Mouse (Mus musculus): ENCODE results near the gene Cdk15.

Cdk15 gene

DNA sequence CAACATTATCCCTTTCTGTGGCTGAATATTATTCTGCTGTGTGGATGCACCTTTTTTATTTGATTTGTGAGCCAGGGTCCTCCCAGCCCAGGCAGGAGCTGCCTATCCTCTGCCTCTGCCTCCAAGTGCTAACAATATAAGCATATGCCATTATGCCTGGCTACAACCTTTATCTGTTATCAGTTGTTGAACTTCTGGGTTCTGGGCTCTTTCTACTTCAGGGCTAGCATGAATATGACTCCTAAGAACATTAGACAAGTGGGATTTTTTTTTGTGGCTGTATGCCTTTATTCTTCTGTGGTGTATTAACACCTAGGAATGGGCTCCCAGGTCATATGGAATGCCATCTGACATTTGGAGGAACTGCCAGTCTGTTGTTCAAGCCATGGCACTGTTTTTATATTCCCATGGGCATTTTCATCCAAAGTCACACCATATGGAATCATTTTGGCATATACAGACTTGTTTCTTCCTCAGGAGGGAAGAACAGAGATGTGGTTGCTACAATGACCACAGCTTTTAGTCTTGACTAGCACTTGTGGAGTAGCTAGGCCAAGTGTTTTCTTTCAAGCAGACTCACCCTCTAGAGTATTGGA is 113.7 kb downstream of the Cdk15 start:
- DNase-seq (ENCODE audit: inconsistent ontology term): no peak

DNA sequence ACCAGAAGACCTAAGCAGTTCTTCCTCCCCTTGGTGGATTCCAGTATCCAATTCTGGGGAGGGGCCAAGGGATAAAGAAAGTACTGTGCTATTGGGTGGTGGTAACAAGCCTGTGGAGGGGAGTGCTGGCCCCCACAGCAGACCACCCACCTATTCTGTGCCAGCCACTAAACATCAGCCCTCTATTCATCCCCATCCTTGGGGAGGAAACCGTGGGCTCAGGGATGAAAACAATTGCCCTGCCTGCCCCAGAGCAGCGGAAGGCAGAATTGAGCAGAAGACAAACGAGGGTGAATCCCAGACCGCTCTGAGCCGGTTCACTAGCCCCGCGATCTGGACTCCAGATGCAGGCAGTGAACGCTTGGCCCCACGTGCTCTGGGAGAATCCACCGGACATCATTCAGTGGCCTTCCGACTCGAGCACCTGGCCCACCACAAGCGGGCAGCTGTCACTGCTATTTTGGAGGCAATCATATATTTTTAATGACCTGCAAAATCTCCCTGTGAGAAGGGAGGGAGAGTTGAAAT is 119.4 kb downstream of the Cdk15 start:
- no peak for DNase-seq (ENCODE audit: inconsistent ontology term)

DNA sequence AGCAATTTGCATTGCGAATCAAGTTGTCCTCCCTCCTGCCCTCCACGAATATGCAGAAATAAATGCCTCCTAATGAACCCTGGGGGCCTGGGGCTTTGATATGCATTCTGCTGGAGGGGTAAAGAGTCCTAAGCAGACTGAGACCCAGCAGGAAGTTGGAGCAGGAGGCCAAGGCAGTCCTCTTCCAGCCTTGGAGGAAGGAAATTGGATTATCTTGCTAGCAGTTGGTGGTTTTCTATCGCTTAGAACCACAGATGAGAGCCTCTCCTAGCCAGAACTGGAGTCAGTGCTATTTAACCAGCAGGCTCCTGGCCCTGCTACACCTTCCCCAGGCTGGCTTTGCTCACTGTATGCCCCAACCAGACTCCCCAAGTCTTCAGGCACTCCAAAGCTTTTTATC is 119.9 kb downstream of the Cdk15 start:
- DNase-seq (ENCODE audit: inconsistent ontology term): no peak

GRCm38 (mm10) chr1:59377312-59377711 is 120.6 kb downstream of the Cdk15 start:
- DNase-seq (ENCODE audit: inconsistent ontology term): no peak

GRCm38 (mm10) chr1:59380926-59381325 is 124.2 kb downstream of the Cdk15 start:
- no peak for DNase-seq (ENCODE audit: inconsistent ontology term)

- no peak for DNase-seq (ENCODE audit: inconsistent ontology term)
Measured at GRCm38 (mm10) chr1:59381483-59381882, 124.8 kb downstream of the Cdk15 start.

GRCm38 (mm10) chr1:59382516-59382915 is 125.8 kb downstream of the Cdk15 start:
- DNase-seq (ENCODE audit: inconsistent ontology term): no peak

DNA sequence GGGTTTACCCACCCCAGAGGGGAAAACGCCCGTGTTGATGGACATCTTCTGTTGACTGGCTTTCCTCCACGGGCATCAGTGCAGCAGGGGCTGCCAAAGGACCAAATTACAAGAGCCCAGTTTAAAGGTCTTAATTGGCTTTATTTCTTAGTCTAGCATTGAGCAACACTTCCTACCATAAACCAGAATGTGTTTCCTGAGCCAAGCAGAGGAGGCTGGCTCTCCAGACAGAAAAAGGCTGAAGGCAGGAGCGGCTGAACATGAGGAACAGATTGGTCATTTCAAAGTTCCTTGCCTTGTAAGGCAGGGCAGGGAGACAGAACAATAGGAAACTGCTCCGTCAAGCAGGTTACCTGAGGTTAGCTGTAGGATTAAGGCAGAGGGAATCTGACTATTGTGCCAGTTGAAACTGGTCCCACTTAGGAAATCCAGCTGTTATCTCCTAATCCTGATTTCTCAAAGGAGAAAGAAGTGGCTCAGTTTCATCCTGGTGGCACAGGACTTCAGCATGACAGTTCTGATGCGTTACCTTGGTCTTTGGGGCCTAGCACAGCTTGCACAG is 126.4 kb downstream of the Cdk15 start:
- no peak for DNase-seq (ENCODE audit: inconsistent ontology term)

GRCm38 (mm10) chr1:59384400-59384799 is 127.7 kb downstream of the Cdk15 start:
- DNase-seq (ENCODE audit: inconsistent ontology term): no peak

DNA sequence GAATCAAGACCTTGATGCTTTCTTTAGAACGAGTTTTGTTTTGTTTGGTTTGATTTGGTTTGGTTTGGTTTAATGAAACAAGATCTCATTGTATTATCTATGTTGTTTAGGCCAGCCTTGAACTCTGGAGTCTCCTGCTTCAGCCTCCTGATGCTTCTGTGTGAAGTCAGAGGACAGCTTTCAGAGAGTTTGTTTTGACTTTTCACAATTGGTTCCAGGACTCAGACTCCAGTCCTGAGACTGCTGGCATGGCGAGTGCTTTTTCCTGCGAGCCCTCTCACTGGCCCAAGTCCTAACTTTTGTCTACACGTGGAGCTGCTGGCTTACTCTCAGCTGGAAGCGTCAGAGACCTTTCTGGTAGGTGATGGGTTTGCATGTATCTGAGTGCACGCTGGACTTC is 128.9 kb downstream of the Cdk15 start:
- DNase-seq (ENCODE audit: inconsistent ontology term): no peak

DNA sequence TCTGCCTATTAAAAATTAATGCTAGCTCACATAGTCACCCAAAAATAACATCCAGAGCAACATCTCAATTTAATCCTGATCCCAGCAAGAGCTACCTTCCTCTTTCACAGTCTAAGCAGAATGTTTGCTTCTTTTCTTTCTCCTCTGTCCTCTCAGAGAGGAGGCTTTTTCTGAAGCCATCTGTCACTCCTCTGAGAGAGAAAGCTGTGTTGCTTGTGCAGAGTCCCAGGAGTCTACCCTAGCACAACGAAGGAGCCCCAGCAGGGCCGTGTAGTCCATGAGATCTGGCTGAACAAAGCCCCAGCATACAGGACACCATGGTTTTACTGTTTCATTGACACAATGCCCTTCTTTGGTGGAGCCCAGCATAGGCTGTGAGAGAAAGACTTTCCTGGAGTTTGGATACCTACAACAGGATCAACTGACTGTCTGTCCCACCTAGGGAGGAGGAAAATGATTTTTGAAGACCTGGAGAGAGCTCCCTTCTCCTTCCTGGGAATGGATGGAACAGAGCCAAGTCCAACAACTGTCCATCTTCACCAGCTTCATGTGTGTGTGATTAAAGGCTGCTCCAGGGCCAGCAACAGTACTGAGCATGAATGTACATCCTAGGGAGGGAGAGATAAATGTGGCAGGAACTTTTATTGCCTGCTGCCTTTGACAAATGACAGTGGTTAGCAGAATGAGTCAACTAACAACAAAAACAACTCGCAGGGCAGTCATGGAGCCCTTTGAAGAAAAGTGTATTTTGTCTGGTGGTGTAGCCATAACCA is 131.0 kb downstream of the Cdk15 start:
- no peak for DNase-seq (ENCODE audit: inconsistent ontology term)

GRCm38 (mm10) chr1:59389181-59389580 is 132.5 kb downstream of the Cdk15 start:
- no peak for DNase-seq (ENCODE audit: inconsistent ontology term)

DNA sequence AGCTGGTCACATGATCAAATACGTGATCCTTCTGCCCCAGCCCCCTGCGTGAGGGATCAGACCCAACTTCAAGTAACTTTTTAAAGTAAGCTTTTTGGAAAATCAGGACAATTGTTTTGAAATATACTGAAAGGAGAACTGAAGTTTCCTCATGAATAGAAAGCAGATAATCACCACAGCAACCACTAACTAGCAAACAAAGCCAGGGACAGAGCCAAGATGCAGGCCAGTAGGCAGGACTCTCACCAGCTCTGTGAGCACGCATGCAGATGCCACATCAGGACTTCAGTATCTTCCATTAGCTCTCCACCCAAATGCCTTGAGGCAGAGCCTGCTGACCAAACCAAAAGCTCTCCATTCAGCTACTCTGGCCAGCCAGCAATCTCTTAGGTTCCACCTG is 135.0 kb downstream of the Cdk15 start:
- DNase-seq (ENCODE audit: inconsistent ontology term): no peak

GRCm38 (mm10) chr1:59394072-59394471 is 137.4 kb downstream of the Cdk15 start:
- DNase-seq (ENCODE audit: inconsistent ontology term): no peak

DNA sequence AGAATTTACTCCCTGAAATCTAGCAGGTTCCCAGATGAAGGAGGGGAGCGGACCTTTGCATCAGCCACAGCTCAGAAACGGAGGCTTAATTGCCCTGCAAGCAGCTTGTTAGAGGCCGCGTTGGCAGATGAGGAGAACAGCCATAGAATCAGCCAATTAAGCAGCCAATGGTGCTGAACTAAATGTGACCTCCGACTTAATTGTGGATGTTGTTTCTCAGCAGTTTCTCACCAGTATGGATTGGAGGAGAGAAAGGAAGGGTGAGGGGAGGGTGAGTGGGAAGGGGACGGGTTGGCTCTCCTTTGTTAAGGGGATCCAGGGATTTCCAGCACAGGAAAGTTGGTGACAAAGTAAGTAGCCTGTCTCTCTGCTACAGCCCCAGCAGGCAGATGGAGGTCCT is 137.9 kb downstream of the Cdk15 start:
- DNase-seq (ENCODE audit: inconsistent ontology term): peak; percentile 46

DNA sequence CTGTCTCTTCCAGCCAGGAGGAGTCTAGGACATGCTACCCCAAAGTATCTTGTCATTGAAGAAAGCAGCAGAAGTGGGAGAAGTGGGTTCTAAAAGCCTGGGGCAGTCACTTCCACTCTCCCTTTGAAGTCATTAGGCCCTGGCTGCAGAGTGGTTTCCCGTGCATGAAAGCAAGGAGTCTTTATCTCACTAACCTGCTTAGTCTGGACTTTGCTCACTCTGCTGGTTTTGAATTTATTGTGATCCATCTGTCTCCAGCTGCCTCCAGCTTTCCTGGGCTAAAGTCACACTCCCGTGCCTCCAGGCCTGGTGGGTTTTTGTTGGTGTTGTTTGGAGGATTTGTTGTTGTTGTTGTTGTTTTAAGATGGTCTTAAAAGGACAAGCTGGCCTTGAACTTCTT is 139.3 kb downstream of the Cdk15 start:
- DNase-seq (ENCODE audit: inconsistent ontology term): no peak

- no peak for DNase-seq (ENCODE audit: inconsistent ontology term)
Measured at GRCm38 (mm10) chr1:59399554-59400325, 143.0 kb downstream of the Cdk15 start.

DNA sequence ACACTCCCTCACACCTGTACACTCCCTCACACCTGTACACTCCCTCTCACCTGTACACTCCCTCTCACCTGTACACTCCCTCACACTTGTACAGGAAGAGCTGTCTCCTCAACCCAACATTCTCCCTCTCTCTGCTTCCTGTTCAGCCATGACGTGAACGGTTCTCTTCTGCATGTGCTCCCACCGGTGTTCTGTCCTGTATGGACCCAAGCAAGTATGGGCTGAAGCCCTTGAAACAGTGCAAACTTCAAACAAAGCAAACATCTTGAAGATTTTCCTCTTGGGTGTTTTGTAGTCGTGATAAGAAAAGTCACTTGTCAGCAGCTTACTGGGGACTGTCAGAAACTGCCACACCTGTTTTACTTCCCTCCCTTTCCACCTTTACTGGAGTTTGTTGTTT is 144.5 kb downstream of the Cdk15 start:
- DNase-seq (ENCODE audit: inconsistent ontology term): no peak
